Mouse (Mus musculus) forebrain, embryonic 16.5 days (tissue): ENCODE data around the gene Olfr1349. TPM values are rescaled to one million over a fixed set of nuclear protein-coding genes. Genes with fewer than 3 reads are reported as not detected.

Experiments
- polyA plus RNA-seq: library from polyadenylated mRNA; unstranded; fragments of >200 nt; fragmentation: Nextera tagmentation; extraction: Ambion mirVana; gene quantifications from 2 replicates; pipeline ENCODE4 v1.2.1, GENCODE M21; 2015

Olfr1349 gene
- polyA plus RNA-seq, 1 experiment from 2014 or later = not detected

Other genes starting within 250 kb of the Olfr1349 start
- gene Zfp667, start 236.4 kb downstream of the Olfr1349 start, polyA plus RNA-seq = 13.0 and 17.1 TPM in 2 replicates
- gene Zfp583, start 191.7 kb downstream of the Olfr1349 start, polyA plus RNA-seq = 14.5 and 15.8 TPM in 2 replicates
- 5.2 and 5.8 TPM in 2 replicates for gene Gm3854, start 179.2 kb downstream of the Olfr1349 start, polyA plus RNA-seq
- 5.8 and 6.8 TPM in 2 replicates for gene Zfp78, start 159.7 kb downstream of the Olfr1349 start, polyA plus RNA-seq
- 21.3 and 23.8 TPM in 2 replicates for gene Zfp28, start 139.7 kb downstream of the Olfr1349 start, polyA plus RNA-seq
- gene Smim17, start 124.2 kb downstream of the Olfr1349 start, polyA plus RNA-seq = 3.7 and 6.0 TPM in 2 replicates
- not detected in 2 replicates for gene Gm20715, start 112.7 kb downstream of the Olfr1349 start, polyA plus RNA-seq
- gene Olfr1344, start 84.3 kb downstream of the Olfr1349 start, polyA plus RNA-seq = 0.22 and 0.24 TPM in 2 replicates
- gene Olfr1336, start 66.8 kb downstream of the Olfr1349 start, polyA plus RNA-seq = 0.03 TPM in 1 of 2 replicates, not detected in the other
- gene Olfr1346, start 55.8 kb downstream of the Olfr1349 start, polyA plus RNA-seq = not detected in 2 replicates
- gene Olfr5, start 36.0 kb downstream of the Olfr1349 start, polyA plus RNA-seq = not detected in 2 replicates
- gene Olfr1347, start 23.2 kb downstream of the Olfr1349 start, polyA plus RNA-seq = not detected in 2 replicates
- gene Olfr1348, start 14.2 kb downstream of the Olfr1349 start, polyA plus RNA-seq = not detected in 2 replicates
- gene Olfr1350, start 41.9 kb upstream of the Olfr1349 start, polyA plus RNA-seq = not detected in 2 replicates
- gene Zim1, start 173.5 kb upstream of the Olfr1349 start, polyA plus RNA-seq = 2.7 and 4.1 TPM in 2 replicates
- 56.9 and 66.5 TPM in 2 replicates for gene Peg3, start 207.5 kb upstream of the Olfr1349 start, polyA plus RNA-seq
- 19.0 and 32.0 TPM in 2 replicates for gene Usp29, start 207.6 kb upstream of the Olfr1349 start, polyA plus RNA-seq